Mouse (Mus musculus) adrenal gland, postnatal 10 days (tissue): Measurements from ENCODE around the gene Gm3696. TPM values are rescaled to one million over a fixed set of nuclear protein-coding genes. Genes with fewer than 3 reads are reported as not detected.
A peak's percentile ranks its signal among the peaks of the same experiment; 100 is the strongest.
"Not testable (repeated sequence)": the region's sequence is repeated elsewhere in the genome, so short reads cannot be mapped to it uniquely, and the experiment has no call there.

Experiments used
- DNase-seq: peaks from one replicate; pipeline ENCODE4 v3.0.0; 2021; ENCODE audit warnings: mixed read lengths
- long read RNA-seq, 2 experiments: library from polyadenylated mRNA; stranded (forward); transcript quantifications; one replicate each; pipeline ENCODE4 v2.0.0; 2021
- total RNA-seq, 2 experiments: library from RNA; stranded (reverse); gene quantifications; 2 replicates each; pipeline ENCODE4 v1.2.3; 2021

The Gm3696 gene
- under 1 TPM; 0.27 to 0.42 TPM for total RNA-seq
- long read RNA-seq, experiment 1, partial matches to known transcripts = 1 of 3 reads
- long read RNA-seq, experiment 1, other reads (novel, unspliced or antisense) = 2 of 3 reads
- long read RNA-seq, experiment 2 = 0 reads

- not testable (repeated sequence) for DNase-seq
These were observed at the start of gene Gm3696 for GRCm38 (mm10) chr14:7100521-7100920. Gene Gm3696, minus strand, starts transcription at chr14:7100621.

- DNase-seq = not testable (repeated sequence)
These were observed 24.9 kb upstream of the Gm3696 start, which contains the start of gene Gm6676 for GRCm38 (mm10) chr14:7125312-7125711. Gene Gm6676, minus strand, starts transcription at chr14:7125412.

GRCm38 (mm10) chr14:7105124-7105802 is 4.8 kb upstream of the Gm3696 start:
- peak; percentile 2 for DNase-seq

GRCm38 (mm10) chr14:7044870-7045269 is 55.6 kb downstream of the Gm3696 start, which contains the start of gene Gm3685:
Gene Gm3685, minus strand, starts transcription at chr14:7044970.
- DNase-seq = not testable (repeated sequence)

Other genes starting within 250 kb of the Gm3696 start
- gene Gm3667, start 210.7 kb downstream of the Gm3696 start, total RNA-seq = under 1 TPM; 0.33 to 0.54 TPM
- not detected for gene Gm6356, start 126.8 kb downstream of the Gm3696 start, total RNA-seq
- under 1 TPM; 0.30 to 0.42 TPM for gene Gm10406, start 73.2 kb downstream of the Gm3696 start, total RNA-seq
- not detected for gene Gm3685, start 55.7 kb downstream of the Gm3696 start, total RNA-seq
- gene Gm6676, start 24.8 kb upstream of the Gm3696 start, total RNA-seq = not detected
- under 1 TPM; 0.45 to 0.76 TPM for gene Gm3512, start 73.9 kb upstream of the Gm3696 start, total RNA-seq
- not detected for gene Gm16434, start 93.9 kb upstream of the Gm3696 start, total RNA-seq
- not detected for gene Gm3727, start 164.1 kb upstream of the Gm3696 start, total RNA-seq
- gene Gm3739, start 214.4 kb upstream of the Gm3696 start, total RNA-seq = under 1 TPM; 0.39 to 0.55 TPM
- not detected for gene Gm5797, start 231.8 kb upstream of the Gm3696 start, total RNA-seq